Mouse (Mus musculus) cerebellum, adult (tissue): ENCODE results near the gene Ubc.
A peak's percentile ranks its signal among the peaks of the same experiment; 100 is the strongest.

Experiments
- ATAC-seq: cut with Nextera tagmentation; 2 replicates; pipeline ENCODE4 v1.9.2; 2017; ENCODE audit warnings: mild to moderate bottlenecking, moderate library complexity, mixed read lengths; ENCODE audit not compliant: insufficient number of reproducible peaks, low FRiP score, low TSS enrichment

Gene Ubc

GRCm38 (mm10) chr5:125384512-125385214 lies 5.3 kb downstream of the Ubc start:
- ATAC-seq = no peak

- ATAC-seq = no peak
Measured at GRCm38 (mm10) chr5:125383637-125384420, 6.2 kb downstream of the Ubc start.

- ATAC-seq = peak; percentile 58; the same call in 1 of the 2 replicates
Measured at GRCm38 (mm10) chr5:125382673-125383558, 7.1 kb downstream of the Ubc start.

- no peak for ATAC-seq
Measured at GRCm38 (mm10) chr5:125381954-125382672, 7.9 kb downstream of the Ubc start.

- no peak for ATAC-seq
Measured at GRCm38 (mm10) chr5:125378919-125379318, 11.1 kb downstream of the Ubc start.

- no peak for ATAC-seq
Measured at GRCm38 (mm10) chr5:125377214-125377613, 12.8 kb downstream of the Ubc start.

GRCm38 (mm10) chr5:125375871-125376270 lies 14.1 kb downstream of the Ubc start:
- ATAC-seq = no peak

- no peak for ATAC-seq
Measured at GRCm38 (mm10) chr5:125372027-125372426, 18.0 kb downstream of the Ubc start.

- ATAC-seq = no peak
Measured at GRCm38 (mm10) chr5:125370950-125371693, 18.9 kb downstream of the Ubc start.

- ATAC-seq = no peak
Measured at GRCm38 (mm10) chr5:125368568-125368967, 21.4 kb downstream of the Ubc start.

GRCm38 (mm10) chr5:125368156-125368555 lies 21.8 kb downstream of the Ubc start:
- ATAC-seq = no peak

GRCm38 (mm10) chr5:125364851-125365429 lies 25.1 kb downstream of the Ubc start:
- no peak for ATAC-seq

- ATAC-seq = no peak
Measured at GRCm38 (mm10) chr5:125363894-125364293, 26.1 kb downstream of the Ubc start.

GRCm38 (mm10) chr5:125360981-125361510 lies 29.0 kb downstream of the Ubc start:
- ATAC-seq = no peak

- ATAC-seq = no peak
Measured at GRCm38 (mm10) chr5:125360566-125360965, 29.4 kb downstream of the Ubc start.

- no peak for ATAC-seq
Measured at GRCm38 (mm10) chr5:125358270-125358608, 31.8 kb downstream of the Ubc start.

- no peak for ATAC-seq
Measured at GRCm38 (mm10) chr5:125357543-125358269, 32.3 kb downstream of the Ubc start.

- no peak for ATAC-seq
Measured at GRCm38 (mm10) chr5:125355650-125356049, 34.4 kb downstream of the Ubc start.
